Mouse (Mus musculus) lung, embryonic 16.5 days (tissue): ENCODE data around the gene Rps6kc1. TPM values are rescaled to one million over a fixed set of nuclear protein-coding genes. Genes with fewer than 3 reads are reported as not detected.

ENCODE experiments used
- ATAC-seq: fragments of 200-750 bp; cut with Nextera tagmentation; 2 replicates; pipeline ENCODE4 v1.8.0; 2017; ENCODE audit warnings: low read depth, mild to moderate bottlenecking, moderate library complexity
- H3K27ac ChIP-seq: fragments of 300-500 bp; sonication (generic); 2 replicates; pipeline ENCODE4 v1.5.1; 2014; ENCODE audit warnings: mild to moderate bottlenecking, control low read depth, low read length
- H3K27me3 ChIP-seq: fragments of 300-500 bp; sonication (generic); 2 replicates; pipeline ENCODE4 v1.6.1; 2014; ENCODE audit warnings: low read depth, low read length, mixed read lengths; ENCODE audit not compliant: control insufficient read depth, insufficient read depth
- H3K36me3 ChIP-seq: fragments of 300-500 bp; sonication (generic); 2 replicates; pipeline ENCODE4 v1.6.1; 2014; ENCODE audit warnings: low read length; ENCODE audit not compliant: control insufficient read depth, insufficient read depth
- H3K4me1 ChIP-seq: fragments of 300-500 bp; sonication (generic); replicated peaks from 2 replicates; pipeline ENCODE4 v1.6.1; 2014; ENCODE audit warnings: low read length, mixed read lengths; ENCODE audit not compliant: control insufficient read depth, insufficient read depth
- H3K4me2 ChIP-seq: fragments of 300-500 bp; sonication (generic); 2 replicates; pipeline ENCODE4 v1.6.1; 2014; ENCODE audit warnings: low read depth, low read length, control low read depth
- H3K4me3 ChIP-seq: fragments of 300-500 bp; sonication (generic); 2 replicates; pipeline ENCODE4 v1.5.1; 2014; ENCODE audit warnings: mild to moderate bottlenecking, low read length, control low read depth
- H3K9ac ChIP-seq: fragments of 300-500 bp; sonication (generic); 2 replicates; pipeline ENCODE4 v1.6.1; 2014; ENCODE audit warnings: low read length, control low read depth
- H3K9me3 ChIP-seq: fragments of 300-500 bp; sonication (generic); 2 replicates; pipeline ENCODE4 v1.6.1; 2016; ENCODE audit warnings: low read length; ENCODE audit not compliant: control insufficient read depth
- WGBS: fragments of 180-500 bp; shearing (Covaris S2); extraction: QIAGEN DNeasy Blood & Tissue Kit; methylation state at CpG from one replicate; pipeline ENCODE4 v1.1.7; 2014; 5-methylcytosine and 5-hydroxymethylcytosine counted together
- polyA plus RNA-seq: library from polyadenylated mRNA; unstranded; fragments of >200 nt; fragmentation: Nextera tagmentation; extraction: Ambion mirVana; gene quantifications from 2 replicates; pipeline ENCODE4 v1.2.1, GENCODE M21; 2015

Gene Rps6kc1
- polyA plus RNA-seq, 1 experiment from 2014 or later: 15.5 TPM

DNA sequence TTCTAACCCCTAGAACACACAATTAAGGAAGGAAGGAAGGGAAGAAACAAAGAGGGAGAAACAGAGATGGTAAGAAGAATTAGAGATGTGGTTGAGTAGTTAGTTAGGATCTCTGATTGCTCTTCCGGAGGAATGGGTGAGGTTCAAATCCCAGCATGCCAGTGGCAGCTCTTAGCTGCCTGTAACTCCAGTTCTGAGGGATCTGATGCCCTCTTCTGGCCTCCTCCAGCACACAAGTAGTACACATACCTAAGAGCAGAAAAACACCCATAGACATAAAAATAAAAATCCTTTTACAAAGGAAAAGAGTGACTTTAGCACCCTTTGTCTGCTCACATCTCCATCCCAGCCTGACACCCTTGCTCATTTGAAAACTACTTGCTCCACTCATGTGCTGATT lies 1.1 kb upstream of the Rps6kc1 start:
- no peaks in the 10 kb centered on the region; the same call in 1 of the 2 replicates for H3K27me3 ChIP-seq
- 52% methylated on average over 1 of the region's 1 CpGs for WGBS

DNA sequence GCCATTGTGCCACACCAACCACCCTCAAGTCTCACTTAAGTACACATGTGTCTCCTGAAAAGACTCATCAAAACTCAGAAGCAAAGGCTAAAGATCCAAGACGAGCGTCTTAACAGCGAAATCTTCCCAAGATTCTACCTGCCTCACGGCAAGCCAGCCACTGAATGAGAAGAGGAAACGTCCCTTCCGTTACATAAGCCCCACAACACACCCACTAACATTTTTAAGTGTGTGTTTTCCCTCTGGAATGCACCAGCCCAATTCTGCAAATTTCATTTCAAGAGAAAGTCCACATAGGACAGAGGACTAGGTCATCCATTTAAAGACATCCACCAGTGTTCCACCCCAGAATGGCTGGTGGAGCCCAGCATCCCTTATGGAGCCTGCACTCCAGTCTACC lies 734 bp downstream of the Rps6kc1 start:
- Histone ChIP-seq H3K4me1 (peaks cover 12% of the 10 kb centered on the region), H3K9me3 (no peaks in the 10 kb centered on the region), H3K9ac (peak overlapping the region; percentile 87), H3K4me2 (peak overlapping the region; percentile 90), H3K4me3 (peak overlapping the region; percentile 85), H3K36me3 (no peaks in the 10 kb centered on the region), H3K27ac (no peak overlapping the region), H3K27me3 (no peaks in the 10 kb centered on the region; the same call in 1 of the 2 replicates)
- no peak for ATAC-seq
- WGBS: 58% methylated on average over 6 of the region's 6 CpGs

More for the DNA sequence above, 1.1 kb upstream of the Rps6kc1 start:
- Histone ChIP-seq H3K9me3 (no peaks in the 10 kb centered on the region), H3K27ac (no peak overlapping the region), H3K4me3 (no peak overlapping the region), H3K9ac (no peak overlapping the region), H3K4me1 (peaks cover 12% of the 10 kb centered on the region), H3K4me2 (no peak overlapping the region), H3K36me3 (no peaks in the 10 kb centered on the region)
- ATAC-seq: no peak

DNA sequence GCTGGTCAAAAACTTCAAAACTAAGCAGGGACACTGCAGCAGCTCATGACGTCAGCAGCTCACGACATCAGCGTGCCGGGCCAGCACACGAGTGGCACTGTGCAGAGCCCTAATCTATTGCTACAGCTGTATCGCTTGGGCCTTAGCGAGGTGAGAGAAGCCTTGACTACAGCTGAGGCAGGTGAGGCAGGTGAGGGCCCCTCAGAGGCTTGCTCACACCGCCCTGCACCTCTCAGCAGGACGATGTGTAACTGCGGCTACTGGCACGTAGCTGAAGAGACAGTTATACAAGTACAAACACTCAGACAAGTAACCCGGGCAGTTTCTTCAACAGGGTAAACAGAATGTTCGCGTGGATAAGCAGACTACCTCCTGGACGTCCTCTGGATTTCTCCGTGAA lies 6.9 kb downstream of the Rps6kc1 start:
- Histone ChIP-seq H3K9ac (no peak overlapping the region; the same call in 1 of the 2 replicates), H3K27me3 (no peaks in the 10 kb centered on the region), H3K9me3 (no peaks in the 10 kb centered on the region), H3K36me3 (no peaks in the 10 kb centered on the region), H3K4me3 (no peak overlapping the region), H3K27ac (peak overlapping the region; percentile 51), H3K4me1 (peaks cover 14% of the 10 kb centered on the region), H3K4me2 (peak overlapping the region; percentile 9; the same call in 1 of the 2 replicates)
- WGBS: 66% methylated on average over 16 of the region's 16 CpGs
- peak; percentile 85 for ATAC-seq

DNA sequence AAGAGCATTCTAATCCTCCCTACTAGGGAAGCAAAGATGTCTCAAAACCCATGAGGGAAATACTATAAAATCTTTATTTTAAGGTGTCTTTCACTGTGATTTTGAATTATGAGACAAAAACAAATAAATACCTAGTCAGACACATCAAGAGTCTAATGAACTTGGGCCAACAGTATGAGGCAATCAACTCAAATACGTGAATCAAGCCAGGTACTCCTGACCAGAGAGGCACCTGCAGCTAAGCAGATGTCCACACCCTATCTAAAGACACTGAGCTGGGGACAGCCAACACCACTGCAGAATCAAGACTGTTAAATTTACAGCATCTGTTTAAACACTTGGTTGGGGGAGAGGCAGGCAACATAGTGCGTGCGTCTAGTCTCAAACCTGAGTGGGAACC lies 7.4 kb downstream of the Rps6kc1 start:
- no peak overlapping the region for H3K4me2 ChIP-seq
- ATAC-seq: no peak
- H3K9me3 ChIP-seq: no peaks in the 10 kb centered on the region
- H3K4me1 ChIP-seq: peaks cover 17% of the 10 kb centered on the region
- H3K4me3 ChIP-seq: no peak overlapping the region
- H3K9ac ChIP-seq: no peak overlapping the region
- H3K36me3 ChIP-seq: no peaks in the 10 kb centered on the region
- H3K27ac ChIP-seq: no peak overlapping the region
- WGBS: 82% methylated on average over 3 of the region's 3 CpGs
- H3K27me3 ChIP-seq: no peaks in the 10 kb centered on the region

DNA sequence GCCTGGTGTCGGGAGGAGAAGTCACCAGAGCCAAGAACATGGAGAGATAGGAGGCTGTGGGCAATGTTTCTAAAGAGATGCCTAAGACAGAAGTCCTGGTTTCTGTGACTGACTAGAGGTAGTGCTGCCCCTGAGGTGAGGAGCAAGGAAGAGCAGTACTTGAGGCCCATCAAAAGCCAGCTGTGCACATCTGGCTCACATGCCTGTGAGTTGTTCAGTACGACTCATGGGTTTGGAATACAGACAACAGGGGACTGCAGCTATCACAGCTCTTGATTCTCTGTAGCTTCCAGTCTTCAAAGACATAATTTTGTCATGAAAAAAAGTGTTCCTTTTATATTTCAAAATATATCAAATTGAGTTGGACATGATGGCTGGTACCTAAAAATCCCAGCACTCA lies 10.5 kb downstream of the Rps6kc1 start:
- Histone ChIP-seq H3K27ac (no peak overlapping the region), H3K9me3 (no peaks in the 10 kb centered on the region), H3K36me3 (peaks cover 3% of the 10 kb centered on the region; the same call in 1 of the 2 replicates), H3K27me3 (no peaks in the 10 kb centered on the region), H3K9ac (no peak overlapping the region), H3K4me3 (no peak overlapping the region), H3K4me1 (peaks cover 27% of the 10 kb centered on the region), H3K4me2 (no peak overlapping the region)
- WGBS: 42% methylated on average over 2 of the region's 2 CpGs
- ATAC-seq: no peak

DNA sequence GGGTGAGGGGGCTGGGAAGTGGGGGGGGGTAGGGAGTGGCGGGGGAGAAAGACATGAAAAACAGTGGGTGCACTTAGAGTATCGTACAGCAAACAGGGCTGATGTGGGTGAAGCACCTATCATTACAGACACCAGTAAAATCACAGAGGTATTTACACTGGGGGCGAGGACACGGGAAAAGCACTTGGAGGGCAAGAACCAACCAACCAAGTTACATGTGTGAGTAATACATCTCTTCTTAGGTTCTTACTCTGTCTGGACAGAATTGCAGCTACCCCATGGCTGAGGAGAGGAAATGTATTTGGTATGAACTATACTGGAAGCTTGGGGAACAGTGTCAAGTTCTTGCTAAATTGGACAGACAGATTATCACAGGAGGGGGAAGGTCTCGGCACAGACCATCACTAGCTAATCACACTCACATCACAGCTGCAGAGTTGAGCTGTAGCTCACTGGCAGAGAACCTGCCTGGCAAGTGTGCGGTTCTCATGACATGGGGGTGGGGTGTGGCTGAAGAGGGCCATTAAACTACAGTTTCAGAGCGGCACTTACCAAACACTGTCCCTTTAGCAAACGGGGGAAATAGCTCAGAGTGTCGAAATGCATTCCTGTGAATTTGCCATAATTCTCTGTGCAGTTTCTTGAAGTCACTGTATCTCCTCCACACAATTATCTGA lies 12.5 kb downstream of the Rps6kc1 start:
- 35% methylated on average over 9 of the region's 9 CpGs for WGBS
- Histone ChIP-seq H3K4me2 (peak overlapping the region; percentile 9), H3K27me3 (no peaks in the 10 kb centered on the region), H3K4me1 (peaks cover 23% of the 10 kb centered on the region), H3K9me3 (no peaks in the 10 kb centered on the region), H3K27ac (peak overlapping the region; percentile 78), H3K9ac (no peak overlapping the region), H3K4me3 (no peak overlapping the region), H3K36me3 (peaks cover 3% of the 10 kb centered on the region; the same call in 1 of the 2 replicates)
- ATAC-seq: peak; percentile 92

DNA sequence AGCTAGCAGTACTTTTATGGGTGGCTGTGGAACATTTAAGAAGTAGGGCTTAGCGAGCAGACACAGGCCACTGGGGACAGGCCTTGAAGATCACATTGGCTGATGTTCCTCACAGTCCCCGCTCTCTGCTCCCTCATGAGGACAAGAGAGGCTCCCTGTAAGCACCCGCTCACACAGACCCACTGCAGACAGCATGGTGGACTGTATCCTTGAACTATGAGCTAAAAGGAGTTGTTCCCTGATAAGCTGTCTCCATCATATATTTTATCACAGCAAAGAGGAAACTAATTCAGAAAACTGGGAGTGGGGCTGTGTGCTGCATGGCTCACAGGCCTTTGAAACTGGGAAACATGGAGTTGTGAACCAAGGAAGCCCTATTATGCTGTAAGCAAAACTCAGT lies 13.4 kb downstream of the Rps6kc1 start:
- H3K9ac ChIP-seq: no peak overlapping the region
- 93% methylated on average over 3 of the region's 3 CpGs for WGBS
- H3K4me1 ChIP-seq: peaks cover 23% of the 10 kb centered on the region
- H3K9me3 ChIP-seq: no peaks in the 10 kb centered on the region
- no peak overlapping the region for H3K4me2 ChIP-seq
- H3K27ac ChIP-seq: peak overlapping the region; percentile 78
- no peaks in the 10 kb centered on the region for H3K27me3 ChIP-seq
- H3K4me3 ChIP-seq: no peak overlapping the region
- ATAC-seq: no peak
- H3K36me3 ChIP-seq: peaks cover 3% of the 10 kb centered on the region; the same call in 1 of the 2 replicates

DNA sequence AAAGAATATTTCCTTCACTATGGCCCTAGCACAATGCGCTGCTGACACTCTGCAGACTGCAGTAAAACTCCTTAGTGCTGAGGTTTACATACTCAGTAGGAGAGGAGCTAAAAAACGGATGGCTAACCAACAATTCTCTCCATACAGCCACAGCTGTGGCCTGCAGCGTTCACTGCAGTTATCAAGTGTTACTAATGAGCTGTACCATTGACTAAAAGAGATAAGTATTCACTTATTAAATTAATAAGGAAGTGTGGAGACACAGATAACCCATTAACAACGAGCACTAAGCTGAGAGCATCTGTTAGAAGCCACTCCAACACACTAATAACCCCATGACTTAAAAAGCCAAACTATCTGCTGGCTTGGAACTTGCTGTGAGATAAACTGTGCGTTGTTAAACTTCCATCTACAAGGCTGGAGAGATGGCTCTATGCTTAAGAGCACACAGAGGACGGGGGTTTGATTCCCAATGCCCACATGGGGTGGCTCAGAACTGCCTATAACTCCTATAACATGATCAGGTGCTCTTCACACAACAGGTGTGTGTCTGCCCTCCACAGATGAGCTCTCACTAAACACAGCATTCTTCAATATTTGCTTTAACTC lies 17.9 kb downstream of the Rps6kc1 start:
- Histone ChIP-seq H3K4me3 (no peak overlapping the region), H3K4me2 (no peak overlapping the region), H3K4me1 (peaks cover 5% of the 10 kb centered on the region), H3K27ac (no peak overlapping the region), H3K9me3 (no peaks in the 10 kb centered on the region), H3K36me3 (peaks cover 12% of the 10 kb centered on the region), H3K9ac (no peak overlapping the region), H3K27me3 (no peaks in the 10 kb centered on the region)
- WGBS: 62% methylated on average over 6 of the region's 6 CpGs
- no peak for ATAC-seq

DNA sequence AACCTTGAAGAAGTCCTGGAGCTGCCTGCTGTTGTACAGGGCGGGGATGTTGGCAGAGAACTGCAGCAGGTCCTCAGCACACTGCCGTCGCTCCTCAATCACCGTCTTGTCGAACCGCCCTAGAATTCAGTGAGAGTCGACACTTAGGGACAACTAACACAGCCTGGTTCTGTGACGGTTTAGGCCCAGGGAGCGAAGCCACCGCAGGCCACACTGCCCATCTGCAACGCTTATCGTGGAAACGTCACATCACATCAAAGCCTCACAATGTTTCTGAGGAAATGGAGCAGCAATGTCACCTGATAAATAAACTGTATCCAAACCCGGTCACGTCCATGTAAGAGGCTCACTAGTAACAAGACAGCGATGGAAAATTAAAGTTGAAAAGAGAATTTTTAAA lies 22.9 kb downstream of the Rps6kc1 start:
- 76% methylated on average over 16 of the region's 16 CpGs for WGBS
- ATAC-seq: no peak

More for the DNA sequence above, 22.9 kb downstream of the Rps6kc1 start:
- H3K4me3 ChIP-seq: no peak overlapping the region
- peaks cover 11% of the 10 kb centered on the region for H3K36me3 ChIP-seq
- no peaks in the 10 kb centered on the region for H3K27me3 ChIP-seq
- no peak overlapping the region for H3K4me2 ChIP-seq
- no peaks in the 10 kb centered on the region for H3K9me3 ChIP-seq
- H3K4me1 ChIP-seq: peaks cover 7% of the 10 kb centered on the region; the same call in 1 of the 2 replicates
- no peak overlapping the region for H3K27ac ChIP-seq
- H3K9ac ChIP-seq: no peak overlapping the region
